Mouse (Mus musculus) ES-Bruce4 (cell line): ENCODE data around the gene Arl5b.

ENCODE experiments used
- CTCF ChIP-seq: IDR thresholded peaks from one replicate; pipeline ENCODE4 v1.8.1; 2011; ENCODE audit warnings: low read depth, low read length
- EP300 ChIP-seq: IDR thresholded peaks from 2 replicates; pipeline ENCODE4 v1.6.1; 2011; ENCODE audit warnings: low read depth, low read length; ENCODE audit not compliant: insufficient read depth
- POLR2A ChIP-seq: IDR thresholded peaks from one replicate; pipeline ENCODE4 v1.8.1; 2011; ENCODE audit warnings: low read length; ENCODE audit not compliant: insufficient read depth

DNA sequence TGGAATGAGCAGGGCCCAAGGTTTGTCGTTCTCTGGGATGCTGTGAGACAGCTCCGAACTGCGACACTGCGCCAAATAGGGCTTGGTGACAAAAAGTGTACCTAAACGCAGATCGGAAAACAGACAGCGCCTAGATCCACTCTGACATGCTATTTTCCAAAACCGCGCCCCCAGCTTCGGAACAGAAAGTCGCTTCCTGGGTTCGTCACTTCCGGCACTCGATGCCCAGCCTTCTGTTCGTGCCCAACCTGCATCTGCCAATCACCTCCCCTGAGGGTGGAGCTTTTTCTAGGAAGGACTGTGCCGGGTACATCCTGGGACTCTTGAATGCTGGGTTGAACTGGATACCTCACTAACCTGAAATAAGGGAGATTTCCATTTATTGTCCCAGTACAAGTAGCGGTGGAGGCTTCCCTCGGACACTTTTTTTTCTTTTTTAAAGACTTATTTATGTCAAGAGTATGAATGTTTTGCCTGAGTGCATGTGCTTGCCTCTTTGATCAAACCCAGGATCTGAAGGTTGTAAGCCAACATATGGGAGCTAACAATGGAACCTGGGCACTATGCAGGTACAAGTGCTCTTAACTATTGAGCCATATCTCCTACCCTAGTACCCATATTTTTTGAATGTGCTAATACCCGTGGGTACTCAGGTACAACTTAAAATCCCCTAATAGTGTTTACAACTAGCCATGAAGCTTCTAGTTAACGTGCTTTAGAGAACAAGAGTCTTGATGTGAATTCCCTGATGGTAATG, at the start of gene Arl5b:
- TF ChIP-seq CTCF (no peak), EP300 (no peak), POLR2A (no peak)
